Mouse (Mus musculus): ENCODE data around the gene Jag1.

Jag1 gene

DNA sequence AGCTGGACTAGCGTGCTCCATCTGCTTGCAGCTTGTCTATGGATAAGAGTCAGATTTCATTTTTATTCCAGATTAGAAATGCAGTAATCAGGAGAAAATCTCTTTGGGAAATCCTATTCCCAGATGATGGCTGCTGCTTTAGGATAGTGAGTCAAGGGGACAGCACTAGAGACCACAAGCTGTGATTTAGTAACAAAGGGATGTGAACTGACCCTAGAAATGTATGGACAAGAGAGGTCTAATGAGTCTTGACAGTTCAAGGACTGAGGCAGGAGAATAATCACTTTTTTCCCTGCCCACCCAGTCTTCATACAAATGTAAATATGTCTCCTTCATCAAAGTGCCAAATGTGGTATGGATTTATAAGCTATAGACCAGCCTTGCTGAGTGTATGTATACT is 52.6 kb downstream of the Jag1 start:
- no peak for DNase-seq (ENCODE audit: inconsistent ontology term)

DNA sequence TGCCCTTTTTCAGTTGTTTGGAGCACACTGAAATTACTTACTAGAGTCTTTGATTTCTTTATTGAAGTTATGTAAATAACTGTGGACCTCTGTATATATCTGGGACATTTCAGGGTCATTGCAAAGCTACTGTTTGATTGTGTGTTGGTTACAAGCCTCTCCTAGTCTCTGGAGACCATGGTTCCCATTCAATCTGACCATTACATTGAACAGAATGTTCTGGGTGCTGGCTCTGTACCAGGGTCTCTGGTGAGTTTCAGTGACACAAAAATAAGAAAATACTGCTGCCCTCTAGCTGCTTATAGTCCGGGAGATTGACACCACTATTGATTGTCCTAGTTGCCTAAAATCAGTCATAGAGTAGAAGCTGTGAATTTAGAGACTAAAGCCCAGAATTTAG is 66.5 kb downstream of the Jag1 start:
- no peak for DNase-seq (ENCODE audit: inconsistent ontology term)

DNA sequence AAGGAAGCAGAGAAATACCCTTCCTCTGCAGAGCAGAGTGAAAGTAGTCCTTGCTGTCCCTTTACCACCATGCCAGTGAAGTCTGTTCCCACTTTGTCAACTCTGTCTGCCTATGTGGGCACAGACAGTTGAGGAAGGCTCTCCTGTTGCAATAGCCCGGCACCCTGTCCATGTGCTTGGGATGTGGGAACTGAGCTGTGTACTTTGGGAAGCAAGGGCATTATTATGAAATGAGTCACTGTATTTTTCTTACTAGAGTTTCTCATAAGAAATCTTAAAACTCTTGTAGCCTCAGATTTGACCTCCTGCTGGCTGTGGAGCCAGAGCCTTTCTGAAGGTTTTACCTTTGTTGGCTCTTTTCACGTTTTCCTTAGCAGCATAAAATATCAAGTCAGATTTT is 67.1 kb downstream of the Jag1 start:
- no peak for DNase-seq (ENCODE audit: inconsistent ontology term)

DNA sequence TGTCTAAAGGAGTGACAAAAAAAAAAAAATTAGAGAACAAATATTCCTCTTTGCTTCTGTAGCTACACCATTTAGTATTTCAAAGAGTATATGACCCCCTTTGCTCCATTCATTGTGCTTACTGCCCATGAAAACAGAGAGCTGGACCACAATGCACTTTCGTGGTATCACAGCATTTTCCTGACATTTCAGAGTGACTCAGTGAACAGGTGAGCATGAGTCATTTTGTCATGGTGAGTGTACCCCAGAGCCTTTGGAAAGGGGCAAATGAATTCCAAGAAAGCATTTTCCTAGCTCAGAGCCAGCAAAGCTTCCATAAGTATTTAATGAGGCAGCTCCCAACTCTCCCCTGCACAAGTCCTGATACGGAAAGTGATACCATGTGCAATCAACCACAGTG is 72.3 kb downstream of the Jag1 start:
- DNase-seq (ENCODE audit: inconsistent ontology term), result peak; percentile 17
